Mouse (Mus musculus) ZHBTc4 (cell line): ENCODE results near the gene Negr1.

ENCODE experiments used
- DNase-seq: peaks from one replicate; pipeline ENCODE4 v3.0.0-alpha.2; 2011; ENCODE audit warnings: low read depth, low spot score

Negr1 gene

DNA sequence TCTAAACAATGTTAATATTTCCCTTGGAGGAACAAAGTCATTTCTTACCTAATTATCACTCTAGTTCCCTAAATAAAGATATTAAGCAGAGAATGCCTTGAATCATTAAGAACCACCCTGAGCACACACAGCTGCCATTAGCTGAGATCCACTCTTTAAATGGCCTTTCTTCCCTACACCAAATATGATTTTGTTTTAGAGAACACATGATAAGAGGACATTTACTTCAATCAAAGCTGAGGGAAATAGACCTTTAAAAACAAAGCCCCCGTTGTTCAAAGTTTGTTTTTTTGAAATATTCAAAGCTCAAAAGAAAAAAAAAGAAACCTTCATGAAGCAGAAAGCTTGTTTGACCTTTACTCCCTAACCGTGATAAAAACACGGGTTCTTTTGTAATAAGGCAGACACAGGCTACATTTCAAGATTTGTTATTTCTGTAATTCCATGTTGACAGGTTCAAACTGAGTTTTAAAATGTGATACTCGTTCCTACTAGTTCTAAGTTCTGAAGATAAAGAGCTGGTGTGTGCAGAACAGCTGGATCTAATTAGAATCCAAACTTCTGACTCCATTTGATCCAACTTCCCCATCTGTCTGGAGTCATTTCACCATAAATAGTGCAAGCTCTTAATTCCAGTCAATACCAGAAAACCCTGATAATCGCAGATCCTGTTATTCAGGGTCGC is 544.1 kb downstream of the Negr1 start:
- DNase-seq = no peak

DNA sequence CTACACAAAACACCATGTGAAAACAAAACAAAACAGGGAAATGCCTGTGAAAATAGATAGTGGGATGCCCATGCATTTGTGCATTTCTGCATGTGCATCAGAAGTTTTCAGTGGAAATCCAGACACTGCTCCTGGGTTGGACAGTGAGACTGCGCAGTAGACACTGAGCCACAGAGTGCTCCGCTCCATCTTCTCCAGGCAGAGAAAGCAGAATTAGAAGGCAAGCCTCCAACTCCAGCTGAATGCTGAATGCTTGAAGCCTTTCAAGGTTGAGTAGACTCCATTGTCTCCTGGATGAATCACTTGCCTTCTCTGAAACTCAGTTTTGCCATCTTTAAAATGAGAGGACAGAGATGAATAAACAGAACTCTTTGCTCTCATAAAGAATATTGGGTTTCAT is 546.6 kb downstream of the Negr1 start:
- no peak for DNase-seq

DNA sequence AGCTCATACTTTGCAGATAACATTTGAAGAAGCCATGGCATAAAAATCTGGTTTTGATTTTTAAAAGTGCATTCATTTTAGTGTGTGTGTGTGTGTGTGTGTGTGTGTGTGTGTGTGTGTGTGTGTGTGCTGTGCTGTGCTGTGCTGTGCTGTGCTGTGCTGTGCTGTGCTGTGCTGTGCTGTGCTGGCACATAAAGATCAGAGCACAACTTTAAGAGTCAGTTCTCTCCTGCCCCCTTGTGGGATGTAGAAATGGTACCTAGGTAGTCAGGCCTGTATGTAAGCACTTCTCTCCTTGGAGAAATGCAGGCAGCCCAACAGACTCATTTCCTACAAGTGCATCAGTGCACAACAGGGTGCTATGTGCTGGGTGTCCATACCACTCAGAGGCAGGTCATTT is 547.7 kb downstream of the Negr1 start:
- DNase-seq = peak; percentile 25

GRCm38 (mm10) chr3:157115105-157115760 is 553.6 kb downstream of the Negr1 start:
- no peak for DNase-seq

DNA sequence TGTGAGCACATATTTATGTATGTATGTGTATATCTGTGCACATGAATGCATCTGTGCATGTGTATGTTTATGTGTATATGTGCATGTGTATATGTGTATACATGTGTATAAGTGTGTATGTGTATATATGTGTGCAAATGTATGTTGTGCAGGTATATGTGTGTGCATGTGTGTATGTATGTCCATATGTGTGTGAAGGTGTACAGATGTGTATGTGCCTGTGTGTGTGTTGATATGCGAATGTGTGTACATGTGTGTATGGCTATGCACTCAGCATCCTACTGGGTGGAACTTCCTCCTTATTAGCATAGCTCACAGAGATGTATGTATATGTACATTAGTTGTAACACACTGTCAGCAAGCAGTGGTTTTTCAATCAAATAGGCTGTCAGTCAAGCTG is 554.4 kb downstream of the Negr1 start:
- DNase-seq = no peak

- no peak for DNase-seq
Measured at GRCm38 (mm10) chr3:157119916-157120315, 558.3 kb downstream of the Negr1 start.

DNA sequence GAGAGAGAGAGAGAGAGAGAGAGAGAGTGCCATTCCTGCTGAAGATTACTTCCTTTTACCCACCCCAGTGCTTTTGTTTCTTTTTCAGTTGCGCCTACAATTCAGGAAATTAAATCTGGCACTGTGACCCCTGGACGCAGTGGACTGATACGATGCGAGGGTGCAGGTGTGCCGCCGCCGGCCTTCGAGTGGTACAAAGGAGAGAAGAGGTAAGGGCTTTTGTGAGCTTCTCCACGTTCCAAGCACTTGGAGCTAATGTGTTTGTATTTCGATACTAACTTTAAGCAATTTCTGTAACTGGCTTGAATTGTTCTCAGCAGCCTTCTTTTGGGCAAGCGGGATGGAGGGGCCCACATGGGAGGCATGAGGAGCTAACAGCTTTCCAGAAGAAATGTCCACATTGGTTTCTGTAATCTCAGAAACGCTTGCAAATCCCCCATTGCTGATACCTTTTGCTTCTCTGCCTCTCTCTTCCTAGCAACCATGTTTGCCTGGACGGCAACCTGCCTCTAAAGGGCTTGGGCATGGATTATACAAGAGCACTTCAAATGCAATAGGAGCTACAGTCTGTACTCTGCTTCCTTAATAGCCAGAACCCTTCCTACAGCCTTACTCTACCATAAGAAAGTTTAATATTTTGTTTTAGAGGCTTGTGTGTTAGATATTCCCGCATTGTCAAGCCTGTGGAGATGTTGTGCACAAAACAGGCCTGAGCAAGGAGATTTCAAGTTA is 584.7 kb downstream of the Negr1 start:
- no peak for DNase-seq

DNA sequence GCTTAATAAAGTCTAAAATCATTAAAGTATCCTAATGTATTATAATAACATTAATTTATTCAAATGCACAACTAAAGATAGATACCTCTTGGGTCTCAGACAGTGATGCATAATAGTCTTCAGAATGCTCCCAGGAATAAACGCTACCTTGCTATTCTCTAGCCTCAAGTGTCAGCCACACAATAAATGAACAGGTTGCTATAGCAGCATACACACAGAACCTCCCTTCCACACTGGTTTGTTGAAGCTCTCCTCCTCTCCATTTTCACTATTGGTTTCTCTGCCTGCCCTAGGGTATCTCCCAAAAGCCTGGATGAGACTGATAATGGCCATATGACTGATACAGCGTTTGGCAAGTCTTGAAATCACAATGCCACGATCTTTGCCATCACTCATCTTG is 593.3 kb downstream of the Negr1 start:
- no peak for DNase-seq

DNA sequence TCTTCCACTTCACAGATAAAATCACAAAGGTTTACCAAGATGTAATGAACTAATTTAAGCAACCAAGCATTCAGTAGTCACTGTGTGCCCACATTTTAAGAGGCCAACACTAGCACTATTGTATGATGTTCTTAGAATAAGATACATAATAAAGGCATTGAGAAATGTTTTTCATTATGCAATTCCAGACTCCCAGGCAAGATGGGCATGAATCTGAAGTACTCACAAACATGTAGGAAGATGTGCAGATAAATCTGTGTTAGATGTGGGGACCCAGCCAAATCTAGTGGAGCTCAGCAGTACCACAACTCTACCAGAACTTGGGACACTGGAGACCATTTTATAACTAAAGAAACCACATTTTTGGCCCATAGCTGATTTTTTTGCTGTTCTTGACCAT is 593.9 kb downstream of the Negr1 start:
- DNase-seq = no peak

GRCm38 (mm10) chr3:157164840-157165595 is 603.4 kb downstream of the Negr1 start:
- DNase-seq = no peak

- no peak for DNase-seq
Measured at GRCm38 (mm10) chr3:157181975-157182374, 620.4 kb downstream of the Negr1 start.

DNA sequence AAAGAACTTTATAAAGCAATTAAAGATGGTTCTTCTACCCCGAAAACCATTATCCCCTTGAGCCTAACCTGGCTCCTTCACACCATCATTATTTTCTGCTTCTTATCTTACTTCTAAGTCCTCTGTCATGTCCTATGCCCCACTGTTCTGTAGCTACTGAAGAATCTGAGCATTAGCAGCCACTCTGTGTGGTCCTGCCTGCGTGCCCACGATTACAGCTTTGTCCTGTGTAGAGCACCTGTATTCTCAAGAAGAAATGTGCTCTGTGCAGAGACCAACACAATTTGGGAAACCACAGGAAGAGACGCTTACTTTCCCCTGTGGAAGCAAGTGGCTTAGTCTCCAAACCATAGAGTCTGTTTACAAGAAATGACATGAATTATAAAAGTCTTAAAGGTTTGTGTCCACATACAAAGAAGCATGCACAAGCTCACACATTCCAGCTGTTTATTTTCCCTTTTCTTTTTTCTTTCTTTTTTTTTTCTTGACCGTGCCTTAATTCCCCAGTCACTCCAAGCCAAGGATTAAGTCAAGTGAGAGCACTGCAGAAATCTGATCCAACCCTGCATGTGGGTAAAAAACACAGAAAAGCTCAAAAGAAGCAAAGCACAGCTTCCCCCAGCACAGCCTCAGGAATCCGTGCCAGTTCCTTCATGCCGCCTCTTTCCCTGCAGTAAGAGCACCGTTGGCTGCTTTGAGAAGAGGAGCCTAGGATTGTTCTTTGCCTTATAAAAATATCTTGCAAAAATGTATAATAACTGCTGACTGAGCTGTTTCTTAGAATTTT is 627.5 kb downstream of the Negr1 start:
- DNase-seq = no peak

GRCm38 (mm10) chr3:157189834-157190233 is 628.2 kb downstream of the Negr1 start:
- no peak for DNase-seq

DNA sequence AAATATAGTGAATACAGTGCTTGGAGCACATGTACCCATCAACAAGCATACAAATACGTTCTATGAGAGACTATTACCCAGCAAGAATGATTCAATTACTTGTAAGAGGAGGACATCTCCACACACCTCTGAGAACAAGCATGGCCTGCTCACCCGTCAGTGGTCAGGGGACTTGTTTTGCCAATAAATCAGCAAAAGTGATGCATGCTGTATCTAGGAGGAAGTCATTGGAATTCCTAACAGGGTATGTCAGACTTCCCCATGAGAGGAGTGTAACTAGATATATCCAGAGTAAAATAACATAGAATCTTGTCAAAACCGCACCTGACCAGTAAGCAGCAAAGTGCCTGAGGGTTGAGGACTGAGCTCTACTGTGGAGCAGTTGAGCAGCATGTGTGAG is 629.0 kb downstream of the Negr1 start:
- no peak for DNase-seq

DNA sequence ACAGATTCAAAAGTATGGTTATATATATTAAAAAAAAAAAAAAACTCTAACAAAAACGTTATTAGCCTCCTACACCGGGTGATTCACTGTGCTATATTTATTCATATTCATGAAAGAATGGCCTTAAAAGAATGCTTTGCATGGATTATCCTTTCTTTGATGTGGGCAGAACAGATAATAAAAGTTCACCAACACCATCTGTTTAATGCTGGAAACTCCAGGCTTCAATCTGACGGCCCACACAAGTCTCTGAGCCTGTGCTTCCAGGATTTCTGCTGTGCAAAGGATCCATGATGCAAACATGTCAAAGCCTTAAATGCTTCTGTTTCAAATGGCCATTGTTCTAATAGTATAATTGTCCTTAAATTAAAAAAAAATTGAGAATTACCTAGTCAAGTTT is 630.4 kb downstream of the Negr1 start:
- no peak for DNase-seq

DNA sequence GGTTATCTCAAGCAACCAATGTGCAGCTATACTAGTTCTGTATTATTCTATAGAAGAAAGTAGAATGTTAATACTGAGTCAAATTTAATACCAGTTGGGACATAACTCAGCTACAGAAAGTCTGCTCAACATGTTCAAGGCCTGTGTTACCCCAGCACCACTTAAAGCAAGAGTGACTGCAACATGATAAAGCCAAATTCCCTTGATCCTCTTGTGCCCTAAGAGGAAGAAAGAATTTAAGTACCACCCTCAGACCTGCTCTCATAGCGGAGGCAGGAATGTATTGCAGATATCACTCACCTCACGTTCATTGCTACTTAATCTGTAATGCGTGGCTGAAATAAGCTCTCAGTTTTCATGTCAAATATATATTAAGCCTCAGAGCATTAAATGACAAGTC is 631.5 kb downstream of the Negr1 start:
- DNase-seq = no peak

DNA sequence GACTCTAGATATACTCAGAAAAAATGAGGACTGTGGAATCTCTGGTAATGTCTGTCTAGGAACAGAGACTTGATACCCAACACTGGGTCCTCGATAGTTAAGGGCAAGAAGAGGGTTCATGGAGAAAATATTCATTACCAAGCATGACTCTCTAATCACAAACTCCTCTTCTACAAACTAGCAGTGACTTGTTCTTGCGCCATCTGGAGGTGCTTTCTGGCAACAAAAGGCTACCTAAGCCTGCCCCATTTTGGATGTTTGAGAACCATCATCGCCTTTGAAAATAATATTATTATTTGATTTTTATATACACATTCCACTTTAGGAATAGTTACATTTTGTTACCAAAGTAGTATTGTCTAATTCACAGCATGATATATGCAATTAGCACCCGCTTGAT is 637.1 kb downstream of the Negr1 start:
- DNase-seq = no peak

DNA sequence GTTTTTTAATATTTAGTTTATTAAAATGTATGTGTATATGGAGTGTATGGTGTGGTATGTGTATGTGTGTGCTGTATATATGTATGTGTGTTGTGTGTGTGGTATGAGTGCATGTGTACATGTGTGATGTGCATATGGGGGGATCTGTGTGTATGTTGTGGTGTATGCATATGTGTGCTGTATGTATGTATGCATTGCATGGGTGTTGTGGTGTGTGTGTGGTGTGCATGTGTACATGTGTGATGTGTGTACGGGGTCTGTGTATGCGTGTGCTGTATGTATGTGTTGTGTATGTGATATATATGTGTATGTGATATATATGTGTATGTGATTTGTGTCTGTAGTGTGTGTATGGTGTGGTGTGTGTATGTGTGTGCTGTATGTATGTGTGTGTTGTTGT is 640.1 kb downstream of the Negr1 start:
- no peak for DNase-seq

- no peak for DNase-seq
Measured at GRCm38 (mm10) chr3:157203573-157203972, 642.0 kb downstream of the Negr1 start.

GRCm38 (mm10) chr3:157206752-157207151 is 645.2 kb downstream of the Negr1 start:
- DNase-seq = no peak

- no peak for DNase-seq
Measured at GRCm38 (mm10) chr3:157208966-157209365, 647.4 kb downstream of the Negr1 start.
